Mouse (Mus musculus) neural tube, embryonic 12.5 days (tissue): ENCODE results near the gene Phox2b. TPM values are rescaled to one million over a fixed set of nuclear protein-coding genes. Genes with fewer than 3 reads are reported as not detected.

Source experiments
- ATAC-seq: fragments of 200-750 bp; cut with Nextera tagmentation; 2 replicates; pipeline ENCODE4 v1.8.0; 2017; ENCODE audit warnings: low read depth, mild to moderate bottlenecking, moderate TSS enrichment, moderate library complexity; ENCODE audit not compliant: low FRiP score
- H3K27ac ChIP-seq: fragments of 300-500 bp; sonication (generic); 2 replicates; pipeline ENCODE4 v1.5.1; 2016
- H3K27me3 ChIP-seq: fragments of 300-500 bp; sonication (generic); replicated peaks from 2 replicates; pipeline ENCODE4 v1.6.1; 2016; ENCODE audit warnings: mild to moderate bottlenecking
- H3K36me3 ChIP-seq: fragments of 300-500 bp; sonication (generic); 2 replicates; pipeline ENCODE4 v1.6.1; 2016; ENCODE audit warnings: mild to moderate bottlenecking
- H3K4me1 ChIP-seq: fragments of 300-500 bp; sonication (generic); 2 replicates; pipeline ENCODE4 v1.6.1; 2016
- H3K4me2 ChIP-seq: fragments of 300-500 bp; sonication (generic); replicated peaks from 2 replicates; pipeline ENCODE4 v1.6.1; 2016; ENCODE audit warnings: mild to moderate bottlenecking
- H3K4me3 ChIP-seq: fragments of 300-500 bp; sonication (generic); 2 replicates; pipeline ENCODE4 v1.5.1; 2016
- H3K9ac ChIP-seq: fragments of 300-500 bp; sonication (generic); 2 replicates; pipeline ENCODE4 v1.6.1; 2016; ENCODE audit warnings: mild to moderate bottlenecking
- H3K9me3 ChIP-seq: fragments of 300-500 bp; sonication (generic); 2 replicates; pipeline ENCODE4 v1.6.1; 2016; ENCODE audit warnings: mild to moderate bottlenecking
- WGBS: fragments of 180-500 bp; shearing (Covaris S2); methylation state at CpG from one replicate; pipeline ENCODE4 v1.1.7; 2016; 5-methylcytosine and 5-hydroxymethylcytosine counted together
- polyA plus RNA-seq: library from polyadenylated mRNA; unstranded; fragments of >200 nt; fragmentation: Nextera tagmentation; extraction: Ambion mirVana; gene quantifications from 2 replicates; pipeline ENCODE4 v1.2.1, GENCODE M21; 2016

Phox2b gene
- polyA plus RNA-seq, 1 experiment from 2014 or later: 1.2 TPM

GRCm38 (mm10) chr5:67099393-67100271, 531 bp upstream of the Phox2b start:
- peaks cover 15% of the 10 kb centered on the region for H3K4me1 ChIP-seq
- no peak for ATAC-seq
- H3K9me3 ChIP-seq: no peaks in the 10 kb centered on the region
- no peak overlapping the region for H3K27ac ChIP-seq
- H3K36me3 ChIP-seq: no peaks in the 10 kb centered on the region
- H3K27me3 ChIP-seq: peaks cover 97% of the 10 kb centered on the region
- H3K4me2 ChIP-seq: no peak overlapping the region
- H3K9ac ChIP-seq: no peak overlapping the region
- WGBS: under 1% methylated on average over 32 of the region's 32 CpGs
- H3K4me3 ChIP-seq: no peak overlapping the region

DNA sequence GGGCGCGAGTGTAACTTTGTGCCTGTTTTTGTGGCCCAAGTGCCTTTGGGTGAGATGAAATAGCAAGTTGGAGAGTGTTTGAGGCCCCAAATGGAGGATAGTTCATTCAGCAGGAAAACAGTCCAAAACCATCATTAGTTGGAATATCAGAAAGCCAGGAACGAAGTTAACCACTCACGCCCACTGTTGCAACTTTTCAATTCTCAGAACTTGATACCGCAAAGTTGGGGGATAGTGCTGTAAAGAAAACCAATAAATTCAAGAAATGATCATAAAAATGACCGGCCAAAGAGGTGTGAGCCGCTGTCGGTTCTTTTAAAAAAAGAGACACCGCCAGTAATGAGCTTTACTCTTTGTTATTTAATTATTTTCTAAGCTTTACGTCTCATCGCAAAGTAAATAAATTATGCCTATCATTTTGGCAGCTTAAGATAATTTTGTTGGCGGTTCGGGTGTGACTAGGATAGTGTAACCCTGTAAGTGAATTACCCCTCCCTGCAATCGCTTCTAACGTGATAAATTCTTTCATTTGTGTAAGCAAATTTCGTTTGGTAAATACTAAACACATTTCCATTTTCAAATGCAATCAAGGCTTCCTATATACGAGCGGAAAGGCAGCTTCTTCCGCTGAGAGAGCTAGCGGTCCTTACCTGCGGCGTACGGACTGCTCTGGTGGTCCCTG, 909 bp downstream of the Phox2b start:
- Histone ChIP-seq H3K9me3 (no peaks in the 10 kb centered on the region), H3K4me1 (peaks cover 15% of the 10 kb centered on the region), H3K4me3 (no peak overlapping the region), H3K9ac (no peak overlapping the region), H3K27ac (no peak overlapping the region), H3K36me3 (no peaks in the 10 kb centered on the region), H3K27me3 (peaks cover 96% of the 10 kb centered on the region), H3K4me2 (no peak overlapping the region)
- ATAC-seq: no peak
- 1% methylated on average over 23 of the region's 23 CpGs for WGBS

DNA sequence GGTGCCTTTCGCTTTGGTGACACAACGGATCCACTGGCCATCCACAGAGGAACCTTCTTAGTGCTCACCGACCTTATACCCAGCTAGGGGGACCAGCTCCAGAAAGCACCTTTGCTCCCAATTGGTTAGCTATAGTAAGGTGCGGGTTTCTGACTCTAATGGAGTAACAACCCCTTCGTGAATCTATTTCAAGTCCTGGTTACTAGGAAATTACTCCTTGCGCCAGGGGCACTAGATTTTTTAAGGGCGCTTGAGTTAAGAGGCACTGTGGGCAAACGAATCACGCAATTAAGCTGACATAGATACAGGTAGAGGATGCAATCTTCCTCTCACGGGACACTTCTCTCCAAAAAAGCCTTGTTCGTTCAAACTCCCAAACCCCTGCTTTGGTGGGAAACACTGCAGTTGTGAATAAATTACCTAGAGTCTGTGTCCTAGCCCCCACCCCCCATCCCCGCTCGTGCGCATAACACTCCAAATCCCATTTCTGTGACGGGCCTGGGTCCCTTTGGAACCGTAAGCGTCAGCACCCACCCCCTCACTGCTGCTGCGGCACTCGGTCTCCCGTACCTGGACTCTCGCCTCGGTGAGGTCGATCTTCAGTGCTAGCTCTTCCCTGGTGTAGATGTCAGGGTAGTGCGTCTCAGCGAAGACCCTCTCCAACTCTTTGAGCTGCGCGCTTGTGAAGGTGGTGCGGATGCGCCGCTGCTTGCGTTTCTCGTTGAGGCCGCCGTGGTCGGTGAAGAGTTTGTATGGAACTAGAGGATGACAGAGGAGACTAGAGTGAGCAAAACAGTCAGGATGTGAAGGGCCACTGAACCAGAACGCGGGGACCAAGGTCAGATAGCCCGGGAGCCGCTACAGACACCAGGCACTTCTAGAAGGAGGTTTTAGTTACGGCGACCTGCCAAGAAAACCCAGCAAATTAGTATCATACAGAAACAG, 1.7 kb downstream of the Phox2b start:
- WGBS: 1% methylated on average over 41 of the region's 41 CpGs

DNA sequence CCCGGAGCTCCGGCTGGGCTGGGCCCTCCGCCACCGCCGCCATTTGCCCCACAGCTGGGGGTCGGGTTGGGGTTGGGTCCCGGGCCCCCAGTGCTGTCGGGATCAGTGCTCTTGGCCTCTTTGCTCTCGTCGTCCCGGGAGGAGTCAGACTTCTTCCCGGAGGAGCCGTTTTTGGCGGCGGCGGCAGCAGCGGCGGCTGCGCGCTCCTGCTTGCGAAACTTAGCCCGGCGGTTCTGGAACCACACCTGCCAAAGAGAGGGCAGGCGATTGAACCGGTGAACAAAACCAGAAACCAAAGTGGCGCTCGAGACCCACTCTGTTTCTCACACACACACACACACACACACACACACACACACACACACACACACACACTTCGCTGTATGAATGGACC, 2.7 kb downstream of the Phox2b start:
- Histone ChIP-seq H3K27ac (no peak overlapping the region), H3K9ac (0 out of 2 replicates have a peak overlapping the region, but pooled peaks have one; percentile 38), H3K36me3 (no peaks in the 10 kb centered on the region)

More for the DNA sequence above, 1.7 kb downstream of the Phox2b start:
- H3K27me3 ChIP-seq: peaks cover 95% of the 10 kb centered on the region
- no peaks in the 10 kb centered on the region for H3K9me3 ChIP-seq
- ATAC-seq: no peak
- no peak overlapping the region for H3K27ac ChIP-seq
- H3K9ac ChIP-seq: no peak overlapping the region
- H3K4me2 ChIP-seq: no peak overlapping the region
- H3K4me1 ChIP-seq: peaks cover 15% of the 10 kb centered on the region
- no peak overlapping the region for H3K4me3 ChIP-seq
- no peaks in the 10 kb centered on the region for H3K36me3 ChIP-seq

DNA sequence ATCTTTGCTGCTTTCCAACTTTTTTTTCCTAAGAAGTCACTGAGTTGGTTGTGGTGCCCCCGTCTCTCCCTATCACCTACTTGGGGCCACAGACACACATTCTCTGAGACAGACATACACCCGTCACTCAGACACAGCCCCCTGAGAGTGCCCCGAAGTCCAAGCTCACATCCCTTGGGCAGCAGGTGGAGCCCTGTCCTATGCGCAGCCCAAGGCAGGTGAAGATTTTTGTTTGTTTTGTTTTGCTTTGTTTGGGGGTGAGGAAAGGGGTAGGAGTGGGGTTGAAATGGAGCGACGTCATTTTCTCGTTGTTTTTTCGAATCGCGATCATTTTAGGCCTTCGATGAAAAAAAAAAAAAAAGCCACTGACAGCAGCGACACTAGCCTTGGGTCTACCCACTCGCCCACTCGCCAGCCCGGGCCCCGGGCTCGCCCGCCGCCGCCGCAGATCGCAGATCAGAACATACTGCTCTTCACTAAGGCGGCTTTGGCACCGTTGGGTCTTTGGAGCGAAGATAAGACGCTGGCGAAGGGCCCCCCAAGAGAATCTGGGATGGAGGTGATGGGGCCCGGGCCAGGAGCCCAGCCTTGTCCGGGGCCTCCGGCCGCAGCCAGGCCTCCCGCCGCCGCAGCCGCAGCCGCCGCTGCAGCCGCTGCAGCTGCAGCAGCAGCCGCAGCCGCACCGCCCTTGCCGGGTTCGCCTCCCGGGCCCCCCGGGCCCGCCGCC, 3.3 kb downstream of the Phox2b start:
- H3K27ac ChIP-seq: no peak overlapping the region

More for the DNA sequence above, 2.7 kb downstream of the Phox2b start:
- Histone ChIP-seq H3K4me3 (peak overlapping the region; percentile 25), H3K4me1 (peaks cover 10% of the 10 kb centered on the region), H3K4me2 (peak overlapping the region; percentile 53), H3K9me3 (no peaks in the 10 kb centered on the region), H3K27me3 (peaks cover 95% of the 10 kb centered on the region)
- under 1% methylated on average over 28 of the region's 28 CpGs for WGBS
- ATAC-seq: no peak

DNA sequence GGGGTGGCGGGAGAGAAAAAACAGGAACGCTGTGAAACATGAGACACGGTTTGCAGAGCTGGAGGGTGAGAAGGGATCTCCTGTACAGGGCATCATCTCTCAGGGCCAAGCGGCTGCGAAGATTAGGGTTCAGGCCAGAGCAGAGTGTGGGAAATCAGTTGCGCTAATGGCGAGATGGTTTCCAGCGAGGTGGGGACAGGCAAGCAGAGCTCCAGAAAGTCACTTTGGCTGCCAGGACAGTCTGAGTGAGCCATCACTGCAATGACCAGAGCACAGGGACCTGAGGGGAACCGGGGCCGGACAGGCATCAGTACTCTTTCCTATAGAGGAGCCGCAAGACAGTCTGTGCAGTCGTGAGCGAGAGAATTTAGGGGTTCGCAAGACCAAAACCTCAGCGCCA, 3.9 kb downstream of the Phox2b start:
- Histone ChIP-seq H3K27ac (no peak overlapping the region), H3K4me1 (peaks cover 6% of the 10 kb centered on the region), H3K27me3 (peaks cover 94% of the 10 kb centered on the region), H3K9ac (no peak overlapping the region), H3K9me3 (no peaks in the 10 kb centered on the region), H3K4me3 (no peak overlapping the region), H3K4me2 (no peak overlapping the region), H3K36me3 (no peaks in the 10 kb centered on the region)
- no peak for ATAC-seq
- WGBS: under 1% methylated on average over 15 of the region's 15 CpGs

More for the DNA sequence above, 3.3 kb downstream of the Phox2b start:
- Histone ChIP-seq H3K27me3 (peaks cover 95% of the 10 kb centered on the region), H3K36me3 (no peaks in the 10 kb centered on the region), H3K4me2 (peak overlapping the region; percentile 53), H3K4me1 (peaks cover 10% of the 10 kb centered on the region), H3K9me3 (no peaks in the 10 kb centered on the region), H3K9ac (0 out of 2 replicates have a peak overlapping the region, but pooled peaks have one; percentile 38), H3K4me3 (peak overlapping the region; percentile 25)
- WGBS: under 1% methylated on average over 47 of the region's 47 CpGs
- no peak for ATAC-seq

DNA sequence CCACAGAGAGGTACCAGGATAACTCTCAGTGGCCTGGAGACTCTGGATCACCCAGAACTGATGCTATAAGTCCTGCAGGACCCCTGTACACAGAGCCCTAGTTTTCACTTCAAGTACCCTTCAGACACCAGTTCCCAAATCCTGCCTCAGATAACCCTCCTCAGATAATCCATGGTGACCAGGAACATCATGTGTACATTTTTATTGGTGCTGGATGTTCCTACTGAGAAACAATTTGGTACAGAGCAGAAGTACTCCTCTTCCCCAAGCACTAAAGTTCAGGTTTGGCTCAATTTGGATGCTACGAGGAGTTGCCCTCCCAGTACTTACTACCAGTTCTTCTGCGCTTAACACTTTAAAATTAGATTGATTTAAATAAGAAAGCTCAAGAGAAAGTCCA, 5.1 kb downstream of the Phox2b start:
- no peak overlapping the region for H3K4me2 ChIP-seq
- H3K9ac ChIP-seq: no peak overlapping the region
- H3K4me3 ChIP-seq: no peak overlapping the region
- peaks cover 6% of the 10 kb centered on the region for H3K4me1 ChIP-seq
- no peaks in the 10 kb centered on the region for H3K9me3 ChIP-seq
- 8% methylated on average over 2 of the region's 2 CpGs for WGBS
- no peaks in the 10 kb centered on the region for H3K36me3 ChIP-seq
- H3K27me3 ChIP-seq: peaks cover 88% of the 10 kb centered on the region
- ATAC-seq: no peak
- H3K27ac ChIP-seq: no peak overlapping the region

- WGBS: 15% methylated on average over 4 of the region's 4 CpGs
- Histone ChIP-seq H3K27ac (no peak overlapping the region), H3K36me3 (no peaks in the 10 kb centered on the region), H3K4me3 (no peak overlapping the region), H3K4me1 (peaks cover 6% of the 10 kb centered on the region), H3K9ac (no peak overlapping the region), H3K9me3 (no peaks in the 10 kb centered on the region), H3K4me2 (no peak overlapping the region), H3K27me3 (peaks cover 76% of the 10 kb centered on the region)
- ATAC-seq: no peak
These were observed 7.3 kb downstream of the Phox2b start for GRCm38 (mm10) chr5:67091766-67092165.

- H3K27me3 ChIP-seq: peaks cover 68% of the 10 kb centered on the region
- no peaks in the 10 kb centered on the region for H3K36me3 ChIP-seq
- WGBS: 79% methylated on average over 5 of the region's 5 CpGs
- H3K4me2 ChIP-seq: no peak overlapping the region
- H3K9ac ChIP-seq: no peak overlapping the region
- H3K4me3 ChIP-seq: no peak overlapping the region
- H3K9me3 ChIP-seq: no peaks in the 10 kb centered on the region
- H3K27ac ChIP-seq: no peak overlapping the region
- ATAC-seq: no peak
- no peaks in the 10 kb centered on the region for H3K4me1 ChIP-seq
These were observed 8.2 kb downstream of the Phox2b start for GRCm38 (mm10) chr5:67090856-67091255.

GRCm38 (mm10) chr5:67083117-67083516, 16.0 kb downstream of the Phox2b start:
- Histone ChIP-seq H3K9me3 (peaks cover 6% of the 10 kb centered on the region), H3K27ac (no peak overlapping the region), H3K4me3 (no peak overlapping the region), H3K9ac (no peak overlapping the region), H3K27me3 (peaks cover 8% of the 10 kb centered on the region; the same call in 1 of the 2 replicates), H3K4me2 (no peak overlapping the region), H3K4me1 (0 out of 2 replicates have a peak, but pooled peaks cover 4% of the 10 kb centered on the region), H3K36me3 (no peaks in the 10 kb centered on the region)
- ATAC-seq: no peak
- 34% methylated on average over 6 of the region's 6 CpGs for WGBS

- ATAC-seq: no peak
- Histone ChIP-seq H3K36me3 (no peaks in the 10 kb centered on the region), H3K4me2 (no peak overlapping the region), H3K27ac (no peak overlapping the region), H3K27me3 (no peaks in the 10 kb centered on the region), H3K4me3 (no peak overlapping the region), H3K9ac (no peak overlapping the region), H3K9me3 (no peaks in the 10 kb centered on the region), H3K4me1 (no peaks in the 10 kb centered on the region)
- 89% methylated on average over 9 of the region's 9 CpGs for WGBS
These were observed 35.5 kb downstream of the Phox2b start for GRCm38 (mm10) chr5:67063596-67063995.
